Mouse (Mus musculus): ENCODE data around the gene Cd83. TPM values are rescaled to one million over a fixed set of nuclear protein-coding genes. Genes with fewer than 3 reads are reported as not detected.

Gene Cd83
- polyA plus RNA-seq, 1 experiment from 2014 or later = 1.3 TPM

GRCm38 (mm10) chr13:43780071-43780470 lies 4.5 kb upstream of the Cd83 start:
- DNase-seq (ENCODE audit: low spot score) = no peak
- Histone ChIP-seq H3K4me3 (ENCODE audit: low read depth, low read length) (no peak overlapping the region), H3K9me3 (ENCODE audit: control insufficient read depth, low read length) (no peaks in the 10 kb centered on the region), H3K36me3 (ENCODE audit: control insufficient read depth, insufficient read depth, low read length) (no peaks in the 10 kb centered on the region), H3K27me3 (replicated peaks; ENCODE audit: control insufficient read depth, insufficient read depth, low read length) (peaks cover 19% of the 10 kb centered on the region), H3K4me1 (replicated peaks; ENCODE audit: control insufficient read depth, insufficient read depth, low read length) (no peaks in the 10 kb centered on the region), H3K27ac (ENCODE audit: low read depth, low read length) (no peak overlapping the region), H3K4me2 (no peak overlapping the region), H3K9ac (ENCODE audit: low read depth, low read length) (no peak overlapping the region)
- no peak for ATAC-seq (replicated peaks; ENCODE audit: low FRiP score)
- 75% methylated on average over 8 of the region's 8 CpGs for WGBS

DNA sequence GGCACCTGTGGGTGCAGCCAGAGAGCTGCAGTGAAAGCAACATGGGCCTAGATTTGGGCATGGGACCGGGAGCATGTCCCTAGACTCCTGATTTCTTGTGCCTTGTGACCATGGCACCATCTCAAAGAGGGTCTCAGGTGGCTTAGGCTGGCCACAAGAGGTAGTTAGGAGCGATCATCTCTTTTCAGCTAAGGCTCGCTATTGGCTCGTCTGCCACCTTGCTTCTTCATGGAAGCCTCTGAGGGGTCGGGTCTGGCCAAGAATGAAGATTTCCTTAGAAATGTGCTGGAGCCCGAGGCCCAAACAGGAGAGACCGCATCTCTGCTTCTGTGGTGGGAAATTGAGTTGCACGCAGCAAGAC lies 1.1 kb downstream of the Cd83 start:
- ATAC-seq (replicated peaks; ENCODE audit: low FRiP score) = no peak
- no peak overlapping the region for H3K9ac ChIP-seq (ENCODE audit: low read depth, low read length)
- DNase-seq (ENCODE audit: low spot score) = no peak
- peaks cover 33% of the 10 kb centered on the region for H3K27me3 ChIP-seq (replicated peaks; ENCODE audit: control insufficient read depth, insufficient read depth, low read length)
- no peaks in the 10 kb centered on the region for H3K36me3 ChIP-seq (ENCODE audit: control insufficient read depth, insufficient read depth, low read length)
- H3K9me3 ChIP-seq (ENCODE audit: control insufficient read depth, low read length) = no peaks in the 10 kb centered on the region
- H3K4me2 ChIP-seq = peak overlapping the region; percentile 71; the same call in 1 of the 2 replicates
- H3K4me1 ChIP-seq (replicated peaks; ENCODE audit: control insufficient read depth, insufficient read depth, low read length) = no peaks in the 10 kb centered on the region; the same call in 1 of the 2 replicates
- peak overlapping the region; percentile 53; the same call in 1 of the 2 replicates for H3K4me3 ChIP-seq (ENCODE audit: low read depth, low read length)
- H3K27ac ChIP-seq (ENCODE audit: low read depth, low read length) = no peak overlapping the region
- 43% methylated on average over 8 of the region's 8 CpGs for WGBS

GRCm38 (mm10) chr13:43786171-43786795 lies 1.7 kb downstream of the Cd83 start:
- 39% methylated on average over 12 of the region's 12 CpGs for WGBS
- Histone ChIP-seq H3K27ac (ENCODE audit: low read depth, low read length) (no peak overlapping the region), H3K4me3 (ENCODE audit: low read depth, low read length) (no peak overlapping the region), H3K27me3 (replicated peaks; ENCODE audit: control insufficient read depth, insufficient read depth, low read length) (peaks cover 33% of the 10 kb centered on the region), H3K9me3 (ENCODE audit: control insufficient read depth, low read length) (no peaks in the 10 kb centered on the region), H3K4me2 (no peak overlapping the region), H3K4me1 (replicated peaks; ENCODE audit: control insufficient read depth, insufficient read depth, low read length) (no peaks in the 10 kb centered on the region; the same call in 1 of the 2 replicates), H3K36me3 (ENCODE audit: control insufficient read depth, insufficient read depth, low read length) (no peaks in the 10 kb centered on the region), H3K9ac (ENCODE audit: low read depth, low read length) (no peak overlapping the region)
- ATAC-seq (replicated peaks; ENCODE audit: low FRiP score) (no peak), DNase-seq (ENCODE audit: low spot score) (no peak)

DNA sequence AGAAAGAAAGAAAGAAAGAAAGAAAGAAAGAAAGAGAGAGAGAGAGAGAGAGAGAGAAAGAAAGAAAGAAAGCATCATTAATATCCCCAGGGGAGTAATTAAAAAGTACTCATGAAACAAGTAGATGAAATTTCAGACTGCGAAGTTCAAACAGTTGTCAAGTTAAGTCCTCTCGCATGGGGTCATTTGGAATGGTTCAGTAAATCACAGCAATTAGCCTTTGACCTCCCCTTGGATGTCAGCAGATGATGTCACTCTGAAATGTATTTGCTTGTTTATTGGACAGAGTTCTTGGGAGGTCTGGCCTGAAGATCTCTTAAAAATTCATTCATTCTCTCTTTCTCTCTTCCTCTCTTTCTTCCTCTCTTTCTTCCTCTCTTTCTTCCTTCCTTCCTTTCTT lies 2.7 kb downstream of the Cd83 start:
- Histone ChIP-seq H3K4me1 (replicated peaks; ENCODE audit: control insufficient read depth, insufficient read depth, low read length) (no peaks in the 10 kb centered on the region; the same call in 1 of the 2 replicates), H3K27ac (ENCODE audit: low read depth, low read length) (no peak overlapping the region), H3K4me3 (ENCODE audit: low read depth, low read length) (no peak overlapping the region), H3K36me3 (ENCODE audit: control insufficient read depth, insufficient read depth, low read length) (no peaks in the 10 kb centered on the region), H3K27me3 (replicated peaks; ENCODE audit: control insufficient read depth, insufficient read depth, low read length) (peaks cover 33% of the 10 kb centered on the region), H3K4me2 (no peak overlapping the region), H3K9me3 (ENCODE audit: control insufficient read depth, low read length) (no peaks in the 10 kb centered on the region), H3K9ac (ENCODE audit: low read depth, low read length) (no peak overlapping the region)
- ATAC-seq (replicated peaks; ENCODE audit: low FRiP score) (no peak), DNase-seq (ENCODE audit: low spot score) (no peak)
- 59% methylated on average over 2 of the region's 2 CpGs for WGBS

GRCm38 (mm10) chr13:43788071-43788470 lies 3.5 kb downstream of the Cd83 start:
- no peak overlapping the region for H3K4me3 ChIP-seq (ENCODE audit: low read depth, low read length)
- 64% methylated on average over 8 of the region's 8 CpGs for WGBS
- no peak overlapping the region for H3K4me2 ChIP-seq
- peaks cover 33% of the 10 kb centered on the region for H3K27me3 ChIP-seq (replicated peaks; ENCODE audit: control insufficient read depth, insufficient read depth, low read length)
- H3K9ac ChIP-seq (ENCODE audit: low read depth, low read length) = no peak overlapping the region
- DNase-seq (ENCODE audit: low spot score) (no peak), ATAC-seq (replicated peaks; ENCODE audit: low FRiP score) (no peak)
- H3K27ac ChIP-seq (ENCODE audit: low read depth, low read length) = no peak overlapping the region
- H3K9me3 ChIP-seq (ENCODE audit: control insufficient read depth, low read length) = no peaks in the 10 kb centered on the region
- H3K4me1 ChIP-seq (replicated peaks; ENCODE audit: control insufficient read depth, insufficient read depth, low read length) = no peaks in the 10 kb centered on the region; the same call in 1 of the 2 replicates
- H3K36me3 ChIP-seq (ENCODE audit: control insufficient read depth, insufficient read depth, low read length) = no peaks in the 10 kb centered on the region

GRCm38 (mm10) chr13:43788983-43789645 lies 4.5 kb downstream of the Cd83 start:
- no peak for ATAC-seq (replicated peaks; ENCODE audit: low FRiP score)
- WGBS = 64% methylated on average over 10 of the region's 10 CpGs
- Histone ChIP-seq H3K9me3 (ENCODE audit: control insufficient read depth, low read length) (no peaks in the 10 kb centered on the region), H3K27me3 (replicated peaks; ENCODE audit: control insufficient read depth, insufficient read depth, low read length) (peaks cover 24% of the 10 kb centered on the region), H3K4me1 (replicated peaks; ENCODE audit: control insufficient read depth, insufficient read depth, low read length) (no peaks in the 10 kb centered on the region; the same call in 1 of the 2 replicates), H3K36me3 (ENCODE audit: control insufficient read depth, insufficient read depth, low read length) (no peaks in the 10 kb centered on the region), H3K4me2 (no peak overlapping the region), H3K9ac (ENCODE audit: low read depth, low read length) (no peak overlapping the region), H3K27ac (ENCODE audit: low read depth, low read length) (no peak overlapping the region), H3K4me3 (ENCODE audit: low read depth, low read length) (no peak overlapping the region)
- no peak for DNase-seq (ENCODE audit: low spot score)

DNA sequence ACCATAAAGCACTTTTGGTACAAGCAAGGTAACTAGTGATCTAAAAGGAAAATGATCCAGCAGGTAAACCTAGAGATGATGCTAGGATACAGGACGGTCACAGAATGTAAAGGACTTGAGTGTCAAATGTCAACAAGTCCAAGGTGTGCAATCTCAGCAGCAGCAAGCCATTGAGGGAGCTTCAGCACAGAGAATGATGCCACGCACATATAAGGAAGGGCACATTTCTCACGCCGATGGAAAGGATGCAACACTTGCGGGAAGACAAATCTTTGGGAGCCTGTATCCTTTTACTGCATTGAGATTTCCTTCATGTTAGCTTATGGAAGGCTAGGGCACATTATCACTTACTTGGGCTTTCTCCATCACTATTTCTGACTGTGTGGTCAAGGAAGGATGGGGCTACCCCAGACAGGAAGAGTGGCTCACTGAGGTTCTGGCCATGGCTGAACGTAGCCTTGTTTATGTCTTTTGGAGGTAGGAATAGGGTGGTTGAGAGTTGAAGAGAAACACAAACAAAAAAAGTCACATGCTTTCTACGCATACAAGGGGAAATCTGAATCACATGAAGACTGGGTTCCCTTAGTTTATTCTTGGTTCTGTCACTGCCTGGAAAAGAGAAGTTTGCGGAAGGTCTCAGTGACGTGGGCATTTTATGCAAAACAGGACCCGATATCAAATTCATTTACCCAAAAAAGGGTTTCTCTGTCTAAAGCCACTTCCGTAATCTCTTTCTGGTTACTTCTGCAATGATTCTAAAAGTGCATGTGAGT lies 5.8 kb downstream of the Cd83 start:
- H3K27me3 ChIP-seq (replicated peaks; ENCODE audit: control insufficient read depth, insufficient read depth, low read length) = peaks cover 11% of the 10 kb centered on the region
- no peaks in the 10 kb centered on the region; the same call in 1 of the 2 replicates for H3K4me1 ChIP-seq (replicated peaks; ENCODE audit: control insufficient read depth, insufficient read depth, low read length)
- no peak overlapping the region for H3K9ac ChIP-seq (ENCODE audit: low read depth, low read length)
- DNase-seq (ENCODE audit: low spot score) (no peak), ATAC-seq (replicated peaks; ENCODE audit: low FRiP score) (no peak)
- no peak overlapping the region for H3K4me2 ChIP-seq
- H3K9me3 ChIP-seq (ENCODE audit: control insufficient read depth, low read length) = no peaks in the 10 kb centered on the region
- no peak overlapping the region for H3K27ac ChIP-seq (ENCODE audit: low read depth, low read length)
- 84% methylated on average over 11 of the region's 11 CpGs for WGBS
- H3K4me3 ChIP-seq (ENCODE audit: low read depth, low read length) = no peak overlapping the region
- H3K36me3 ChIP-seq (ENCODE audit: control insufficient read depth, insufficient read depth, low read length) = no peaks in the 10 kb centered on the region

GRCm38 (mm10) chr13:43795334-43795733 lies 10.8 kb downstream of the Cd83 start:
- Histone ChIP-seq H3K27me3 (replicated peaks; ENCODE audit: control insufficient read depth, insufficient read depth, low read length) (no peaks in the 10 kb centered on the region), H3K9ac (ENCODE audit: low read depth, low read length) (no peak overlapping the region), H3K4me2 (no peak overlapping the region), H3K27ac (ENCODE audit: low read depth, low read length) (no peak overlapping the region), H3K9me3 (ENCODE audit: control insufficient read depth, low read length) (no peaks in the 10 kb centered on the region), H3K36me3 (ENCODE audit: control insufficient read depth, insufficient read depth, low read length) (no peaks in the 10 kb centered on the region), H3K4me1 (replicated peaks; ENCODE audit: control insufficient read depth, insufficient read depth, low read length) (no peaks in the 10 kb centered on the region), H3K4me3 (ENCODE audit: low read depth, low read length) (no peak overlapping the region)
- DNase-seq (ENCODE audit: low spot score) = no peak
- ATAC-seq (replicated peaks; ENCODE audit: low FRiP score) = no peak
- WGBS = 53% methylated on average over 8 of the region's 8 CpGs
